Mouse (Mus musculus): ENCODE data around the gene Galnt2. TPM values are rescaled to one million over a fixed set of nuclear protein-coding genes. Genes with fewer than 3 reads are reported as not detected.
A peak's percentile ranks its signal among the peaks of the same experiment; 100 is the strongest.

The Galnt2 gene
- polyA plus RNA-seq, 1 experiment from 2014 or later: 57.6 TPM

DNA sequence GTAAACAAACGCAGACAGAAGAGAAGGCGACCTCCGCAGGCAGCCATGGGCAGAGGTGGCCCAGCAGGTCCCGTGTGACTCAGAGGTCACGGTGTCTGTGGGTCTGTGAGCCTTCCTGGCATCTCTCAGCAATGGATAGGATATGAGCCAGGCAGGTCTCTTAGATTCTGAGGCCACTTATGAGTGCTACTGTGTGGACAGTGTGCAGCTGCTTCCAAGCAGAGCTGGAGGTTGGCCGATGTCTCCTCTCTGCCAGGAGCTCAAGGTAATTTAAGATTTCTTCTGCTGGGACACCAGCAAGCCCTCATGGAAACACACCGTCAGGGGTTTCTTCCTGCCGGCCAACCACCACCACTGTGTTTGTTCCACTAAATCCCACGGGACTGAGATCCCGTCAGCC is 76.5 kb downstream of the Galnt2 start:
- 86% methylated on average over 10 of the region's 10 CpGs for WGBS

DNA sequence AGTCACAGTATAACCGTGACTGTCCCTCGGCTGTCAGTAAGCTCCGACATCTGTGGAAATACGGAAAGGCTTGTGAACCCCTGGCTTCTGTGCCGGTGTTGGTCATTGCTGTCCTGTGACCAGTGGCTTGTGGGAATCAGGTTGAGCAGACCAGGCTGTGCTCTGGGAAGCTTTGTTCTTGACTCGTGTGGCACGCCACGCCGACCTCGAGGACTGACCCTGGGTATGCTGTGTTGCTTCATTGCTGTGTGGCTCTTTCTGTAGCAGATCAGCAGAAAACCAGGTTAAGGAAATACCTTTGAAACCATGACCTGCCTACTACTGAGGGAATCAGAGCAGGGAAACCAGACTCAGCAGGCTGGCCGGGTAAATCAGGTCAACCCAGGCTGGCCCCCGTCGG is 79.3 kb downstream of the Galnt2 start:
- WGBS: 90% methylated on average over 13 of the region's 13 CpGs
- H3K4me3 ChIP-seq (ENCODE audit: low read depth, low read length): no peak overlapping the region
- no peak for ATAC-seq (ENCODE audit: insufficient number of reproducible peaks, insufficient read depth, low FRiP score, low read depth)

More for the DNA sequence above, 76.5 kb downstream of the Galnt2 start:
- Histone ChIP-seq H3K36me3 (ENCODE audit: control insufficient read depth, insufficient read depth, low read length) (peaks cover 7% of the 10 kb centered on the region; the same call in 1 of the 2 replicates), H3K27ac (ENCODE audit: low read length) (no peak overlapping the region), H3K27me3 (ENCODE audit: control insufficient read depth, insufficient read depth, low read length) (no peaks in the 10 kb centered on the region), H3K4me2 (replicated peaks; ENCODE audit: low read depth, low read length) (no peak overlapping the region), H3K4me3 (ENCODE audit: low read depth, low read length) (no peak overlapping the region), H3K9ac (replicated peaks; ENCODE audit: low read depth, low read length) (no peak overlapping the region), H3K9me3 (ENCODE audit: control insufficient read depth, low read depth, low read length) (no peaks in the 10 kb centered on the region), H3K4me1 (ENCODE audit: control insufficient read depth, insufficient read depth, low read length) (peaks cover 15% of the 10 kb centered on the region; the same call in 1 of the 2 replicates)
- no peak for ATAC-seq (ENCODE audit: insufficient number of reproducible peaks, insufficient read depth, low FRiP score, low read depth)

GRCm38 (mm10) chr8:124311111-124311510 is 79.9 kb downstream of the Galnt2 start:
- Histone ChIP-seq H3K9me3 (ENCODE audit: control insufficient read depth, low read depth, low read length) (no peaks in the 10 kb centered on the region), H3K4me1 (ENCODE audit: control insufficient read depth, insufficient read depth, low read length) (peaks cover 14% of the 10 kb centered on the region; the same call in 1 of the 2 replicates), H3K27me3 (ENCODE audit: control insufficient read depth, insufficient read depth, low read length) (no peaks in the 10 kb centered on the region), H3K4me2 (replicated peaks; ENCODE audit: low read depth, low read length) (no peak overlapping the region), H3K4me3 (ENCODE audit: low read depth, low read length) (no peak overlapping the region), H3K27ac (ENCODE audit: low read length) (no peak overlapping the region), H3K36me3 (ENCODE audit: control insufficient read depth, insufficient read depth, low read length) (peaks cover 7% of the 10 kb centered on the region; the same call in 1 of the 2 replicates), H3K9ac (replicated peaks; ENCODE audit: low read depth, low read length) (no peak overlapping the region)
- WGBS: 89% methylated on average over 6 of the region's 6 CpGs
- no peak for ATAC-seq (ENCODE audit: insufficient number of reproducible peaks, insufficient read depth, low FRiP score, low read depth)

More for the DNA sequence above, 79.3 kb downstream of the Galnt2 start:
- Histone ChIP-seq H3K4me2 (replicated peaks; ENCODE audit: low read depth, low read length) (no peak overlapping the region), H3K27me3 (ENCODE audit: control insufficient read depth, insufficient read depth, low read length) (no peaks in the 10 kb centered on the region), H3K9me3 (ENCODE audit: control insufficient read depth, low read depth, low read length) (no peaks in the 10 kb centered on the region), H3K9ac (replicated peaks; ENCODE audit: low read depth, low read length) (no peak overlapping the region), H3K4me1 (ENCODE audit: control insufficient read depth, insufficient read depth, low read length) (peaks cover 15% of the 10 kb centered on the region; the same call in 1 of the 2 replicates), H3K36me3 (ENCODE audit: control insufficient read depth, insufficient read depth, low read length) (peaks cover 7% of the 10 kb centered on the region; the same call in 1 of the 2 replicates), H3K27ac (ENCODE audit: low read length) (no peak overlapping the region)

GRCm38 (mm10) chr8:124311723-124312122 is 80.5 kb downstream of the Galnt2 start:
- H3K4me1 ChIP-seq (ENCODE audit: control insufficient read depth, insufficient read depth, low read length): peaks cover 9% of the 10 kb centered on the region
- H3K36me3 ChIP-seq (ENCODE audit: control insufficient read depth, insufficient read depth, low read length): peaks cover 7% of the 10 kb centered on the region; the same call in 1 of the 2 replicates
- ATAC-seq (ENCODE audit: insufficient number of reproducible peaks, insufficient read depth, low FRiP score, low read depth): no peak
- H3K27me3 ChIP-seq (ENCODE audit: control insufficient read depth, insufficient read depth, low read length): no peaks in the 10 kb centered on the region
- WGBS: 93% methylated on average over 17 of the region's 17 CpGs
- H3K4me2 ChIP-seq (replicated peaks; ENCODE audit: low read depth, low read length): no peak overlapping the region
- no peak overlapping the region for H3K27ac ChIP-seq (ENCODE audit: low read length)
- no peak overlapping the region for H3K4me3 ChIP-seq (ENCODE audit: low read depth, low read length)
- H3K9me3 ChIP-seq (ENCODE audit: control insufficient read depth, low read depth, low read length): no peaks in the 10 kb centered on the region
- H3K9ac ChIP-seq (replicated peaks; ENCODE audit: low read depth, low read length): no peak overlapping the region

DNA sequence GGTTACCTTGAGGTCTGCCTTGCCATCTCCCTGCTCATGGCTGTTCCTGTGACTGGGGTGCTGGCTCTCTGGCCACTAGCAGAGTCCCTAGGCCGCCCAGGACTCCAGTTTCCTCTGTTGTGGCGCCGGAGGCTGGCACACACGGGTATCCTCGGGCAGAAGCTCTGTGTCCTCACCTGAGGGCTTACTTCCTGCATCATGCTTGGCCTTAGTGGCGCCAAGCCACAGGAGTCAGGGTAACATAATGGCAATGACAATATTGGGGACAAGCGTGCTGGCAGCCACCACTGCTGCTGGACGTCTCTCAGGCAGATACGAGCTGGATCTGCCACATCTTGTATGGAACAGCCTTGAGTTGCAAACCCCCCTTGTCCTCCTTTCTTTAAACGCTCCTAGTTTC is 81.0 kb downstream of the Galnt2 start:
- H3K4me2 ChIP-seq (replicated peaks; ENCODE audit: low read depth, low read length): no peak overlapping the region
- H3K36me3 ChIP-seq (ENCODE audit: control insufficient read depth, insufficient read depth, low read length): peaks cover 7% of the 10 kb centered on the region; the same call in 1 of the 2 replicates
- no peak overlapping the region for H3K9ac ChIP-seq (replicated peaks; ENCODE audit: low read depth, low read length)
- ATAC-seq (ENCODE audit: insufficient number of reproducible peaks, insufficient read depth, low FRiP score, low read depth): no peak
- H3K4me3 ChIP-seq (ENCODE audit: low read depth, low read length): no peak overlapping the region
- no peaks in the 10 kb centered on the region for H3K27me3 ChIP-seq (ENCODE audit: control insufficient read depth, insufficient read depth, low read length)
- WGBS: 93% methylated on average over 10 of the region's 10 CpGs
- H3K4me1 ChIP-seq (ENCODE audit: control insufficient read depth, insufficient read depth, low read length): peaks cover 12% of the 10 kb centered on the region
- H3K9me3 ChIP-seq (ENCODE audit: control insufficient read depth, low read depth, low read length): no peaks in the 10 kb centered on the region
- no peak overlapping the region for H3K27ac ChIP-seq (ENCODE audit: low read length)

DNA sequence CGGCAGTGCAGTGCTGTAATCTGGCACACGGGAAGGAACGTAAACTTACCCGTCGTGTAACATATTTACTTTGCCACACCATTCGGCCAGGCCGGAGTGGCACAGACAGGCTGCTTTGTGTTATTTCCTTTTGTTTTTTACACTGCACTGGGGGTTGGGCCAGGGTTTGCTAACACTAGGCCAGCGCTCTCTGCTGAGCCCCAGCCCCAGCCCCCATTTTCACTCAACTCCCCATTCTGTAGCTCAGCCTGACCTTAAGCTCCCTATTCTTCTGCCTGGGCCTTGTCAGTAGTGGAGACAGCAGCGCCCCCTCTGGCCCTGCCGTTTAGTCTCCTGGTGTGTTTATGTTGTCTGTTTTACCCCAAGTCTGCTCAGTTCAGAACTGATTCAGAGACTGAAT is 83.6 kb downstream of the Galnt2 start:
- Histone ChIP-seq H3K4me1 (ENCODE audit: control insufficient read depth, insufficient read depth, low read length) (peaks cover 13% of the 10 kb centered on the region), H3K36me3 (ENCODE audit: control insufficient read depth, insufficient read depth, low read length) (no peaks in the 10 kb centered on the region), H3K4me2 (replicated peaks; ENCODE audit: low read depth, low read length) (no peak overlapping the region), H3K9ac (replicated peaks; ENCODE audit: low read depth, low read length) (no peak overlapping the region), H3K27ac (ENCODE audit: low read length) (peak overlapping the region; percentile 71; the same call in 1 of the 2 replicates), H3K27me3 (ENCODE audit: control insufficient read depth, insufficient read depth, low read length) (no peaks in the 10 kb centered on the region), H3K9me3 (ENCODE audit: control insufficient read depth, low read depth, low read length) (no peaks in the 10 kb centered on the region), H3K4me3 (ENCODE audit: low read depth, low read length) (no peak overlapping the region)
- WGBS: 48% methylated on average over 10 of the region's 10 CpGs
- 0 out of 2 replicates have a peak, but pooled peaks have one; percentile 35 for ATAC-seq (ENCODE audit: insufficient number of reproducible peaks, insufficient read depth, low FRiP score, low read depth)

DNA sequence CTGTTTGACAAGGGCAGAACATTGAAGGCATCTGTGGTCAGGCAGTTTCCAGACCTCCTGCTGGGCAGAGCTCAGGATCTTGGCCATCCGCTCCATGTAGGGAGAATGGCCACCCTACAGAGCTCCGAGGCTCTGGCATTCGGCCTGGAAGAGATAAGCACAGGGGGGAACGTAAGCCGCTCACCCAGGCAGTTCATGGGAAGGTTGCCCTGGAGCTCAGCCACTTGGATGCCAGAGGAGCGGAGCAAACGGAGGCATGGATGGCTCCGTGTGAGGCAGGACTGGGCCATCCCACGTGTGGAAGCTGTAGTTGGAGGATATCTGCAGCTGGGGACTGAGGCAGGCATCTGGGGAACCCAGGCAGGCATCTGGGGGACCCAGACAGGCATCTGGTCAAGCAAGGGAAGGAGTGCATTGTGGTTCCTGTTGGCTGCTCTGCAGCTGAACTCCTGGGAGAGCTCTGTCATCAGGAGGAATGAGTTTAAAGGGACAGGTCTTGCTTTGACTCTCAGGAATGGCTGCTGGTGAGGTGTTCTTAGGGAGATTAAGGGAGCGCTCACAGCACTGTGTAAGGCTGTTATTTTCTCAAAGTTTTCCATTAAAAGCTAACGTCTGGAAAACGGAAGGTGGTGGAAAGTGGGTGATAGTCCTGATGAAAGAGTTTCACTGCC is 85.4 kb downstream of the Galnt2 start:
- Histone ChIP-seq H3K4me1 (ENCODE audit: control insufficient read depth, insufficient read depth, low read length) (peaks cover 13% of the 10 kb centered on the region), H3K4me2 (replicated peaks; ENCODE audit: low read depth, low read length) (no peak overlapping the region), H3K9me3 (ENCODE audit: control insufficient read depth, low read depth, low read length) (no peaks in the 10 kb centered on the region), H3K27me3 (ENCODE audit: control insufficient read depth, insufficient read depth, low read length) (no peaks in the 10 kb centered on the region), H3K9ac (replicated peaks; ENCODE audit: low read depth, low read length) (no peak overlapping the region), H3K27ac (ENCODE audit: low read length) (no peak overlapping the region), H3K36me3 (ENCODE audit: control insufficient read depth, insufficient read depth, low read length) (no peaks in the 10 kb centered on the region), H3K4me3 (ENCODE audit: low read depth, low read length) (no peak overlapping the region)
- ATAC-seq (ENCODE audit: insufficient number of reproducible peaks, insufficient read depth, low FRiP score, low read depth): no peak
- 53% methylated on average over 12 of the region's 12 CpGs for WGBS

DNA sequence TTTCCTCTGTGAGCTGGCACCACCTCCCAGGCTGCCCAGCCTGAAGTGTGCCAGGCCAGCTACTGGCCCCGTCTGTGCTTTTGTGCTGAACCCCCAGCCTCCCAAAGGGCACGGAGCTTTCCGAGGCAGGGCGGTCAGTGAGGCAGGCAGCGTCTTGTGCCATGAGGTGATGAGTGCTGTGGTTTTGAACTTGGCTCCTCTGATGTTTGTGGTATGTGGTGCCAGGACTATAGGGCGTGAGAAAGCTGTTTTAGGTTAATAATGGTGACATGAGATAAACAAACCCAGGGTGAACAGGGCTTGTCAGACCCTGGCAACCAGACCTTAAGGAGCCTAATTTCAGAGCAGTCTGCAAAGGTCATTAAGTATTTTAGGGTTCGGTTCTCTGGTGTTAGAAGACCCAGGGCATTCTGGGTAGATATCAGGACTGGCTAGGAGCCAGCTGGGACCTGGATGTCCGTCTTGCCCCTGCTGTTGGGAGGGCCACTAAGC is 86.0 kb downstream of the Galnt2 start:
- no peak overlapping the region for H3K4me2 ChIP-seq (replicated peaks; ENCODE audit: low read depth, low read length)
- WGBS: 58% methylated on average over 8 of the region's 8 CpGs
- H3K4me3 ChIP-seq (ENCODE audit: low read depth, low read length): no peak overlapping the region
- H3K27me3 ChIP-seq (ENCODE audit: control insufficient read depth, insufficient read depth, low read length): no peaks in the 10 kb centered on the region
- no peaks in the 10 kb centered on the region for H3K9me3 ChIP-seq (ENCODE audit: control insufficient read depth, low read depth, low read length)
- no peaks in the 10 kb centered on the region for H3K36me3 ChIP-seq (ENCODE audit: control insufficient read depth, insufficient read depth, low read length)
- H3K9ac ChIP-seq (replicated peaks; ENCODE audit: low read depth, low read length): no peak overlapping the region
- ATAC-seq (ENCODE audit: insufficient number of reproducible peaks, insufficient read depth, low FRiP score, low read depth): no peak
- H3K4me1 ChIP-seq (ENCODE audit: control insufficient read depth, insufficient read depth, low read length): peaks cover 13% of the 10 kb centered on the region
- H3K27ac ChIP-seq (ENCODE audit: low read length): no peak overlapping the region

All from stomach, embryonic 14.5 days (tissue).